Mouse (Mus musculus) heart, adult 18-20 months (tissue): ENCODE measurements at regions not wholly inside any gene's neighbourhood (a gene's known extent, or its start where the extent isn't known, plus 50 kb on each side); places are given as distances from the start of the nearest gene placed in this dataset.
"Not testable (repeated sequence)": the region's sequence is repeated elsewhere in the genome, so short reads cannot be mapped to it uniquely, and the experiment has no call there.

Experiments
- DNase-seq, 2 experiments: peaks; one replicate each; pipeline ENCODE4 v3.0.0; 2021 to 2022; ENCODE audit warnings: mixed read lengths in 1 of 2

- DNase-seq: no peak
Observed at GRCm38 (mm10) chr8:113489436-113490107, 145.8 kb upstream of the Mon1b start.

GRCm38 (mm10) chr8:113490891-113491290, 144.5 kb upstream of the Mon1b start:
- DNase-seq: no peak

- DNase-seq: no peak
Observed at GRCm38 (mm10) chr8:113496896-113497295, 138.5 kb upstream of the Mon1b start.

- no peak for DNase-seq
Observed at GRCm38 (mm10) chr8:113502671-113503070, 132.7 kb upstream of the Mon1b start.

GRCm38 (mm10) chr8:113512856-113513255, 122.5 kb upstream of the Mon1b start:
- DNase-seq: no peak

- DNase-seq: no peak
Observed at GRCm38 (mm10) chr8:113513886-113514730, 121.3 kb upstream of the Mon1b start.

- not testable (repeated sequence) for DNase-seq
Observed at GRCm38 (mm10) chr8:113514731-113515375, 120.5 kb upstream of the Mon1b start.

- DNase-seq: no peak
Observed at GRCm38 (mm10) chr8:113516176-113516575, 119.2 kb upstream of the Mon1b start.

GRCm38 (mm10) chr8:113517912-113518311, 117.5 kb upstream of the Mon1b start:
- no peak for DNase-seq

- DNase-seq: no peak
Observed at GRCm38 (mm10) chr8:113523561-113523960, 111.8 kb upstream of the Mon1b start.

GRCm38 (mm10) chr8:113531116-113531665, 104.2 kb upstream of the Mon1b start:
- DNase-seq: no peak

GRCm38 (mm10) chr8:113532881-113533280, 102.5 kb upstream of the Mon1b start:
- no peak for DNase-seq

GRCm38 (mm10) chr8:113541437-113541836, 94.0 kb upstream of the Mon1b start:
- DNase-seq: no peak

GRCm38 (mm10) chr8:113542082-113542481, 93.3 kb upstream of the Mon1b start:
- no peak for DNase-seq

- DNase-seq: no peak
Observed at GRCm38 (mm10) chr8:113542713-113543112, 92.7 kb upstream of the Mon1b start.

GRCm38 (mm10) chr8:113549200-113549599, 86.2 kb upstream of the Mon1b start:
- DNase-seq: no peak

- no peak for DNase-seq
Observed at GRCm38 (mm10) chr8:113551454-113552273, 83.7 kb upstream of the Mon1b start.

GRCm38 (mm10) chr8:113552826-113553225, 82.6 kb upstream of the Mon1b start:
- DNase-seq: no peak

GRCm38 (mm10) chr8:113554700-113555455, 80.5 kb upstream of the Mon1b start:
- no peak for DNase-seq

- no peak for DNase-seq
Observed at GRCm38 (mm10) chr8:113556994-113557393, 78.4 kb upstream of the Mon1b start.

GRCm38 (mm10) chr8:113581098-113581497, 54.3 kb upstream of the Mon1b start:
- no peak for DNase-seq
